In the genomic region with DNA sequence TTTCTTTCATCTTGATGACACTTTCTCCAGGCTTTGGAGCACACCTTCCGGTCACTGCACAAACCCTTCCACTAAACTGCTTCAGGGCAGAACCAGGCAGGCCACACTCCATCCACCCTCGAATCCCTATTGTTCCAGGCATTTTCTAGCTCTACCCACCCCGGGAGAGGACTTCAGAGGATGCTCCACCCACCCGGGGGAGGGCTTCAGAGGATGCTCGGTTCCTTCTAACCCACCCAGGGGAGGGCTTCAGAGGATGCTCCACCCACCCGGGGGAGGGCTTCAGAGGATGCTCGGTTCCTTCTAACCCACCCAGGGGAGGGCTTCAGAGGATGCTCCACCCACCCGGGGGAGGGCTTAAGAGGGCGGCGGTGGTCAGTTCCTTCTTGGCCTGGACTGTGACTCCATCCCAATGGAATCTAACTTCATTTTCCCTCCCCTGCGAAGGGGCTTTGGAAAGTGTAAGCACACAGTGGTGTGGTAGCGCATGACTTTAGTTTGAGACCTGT, we compare ENCODE assay signal across 8 mouse cellular contexts. TPM values are rescaled to one million over a fixed set of nuclear protein-coding genes. Genes with fewer than 3 reads are reported as not detected.
DNase-seq lines count a peak whose midpoint lies in the region; ATAC-seq lines count a peak whose summit lies in the region.
"Not testable (repeated sequence)": the region's sequence is repeated elsewhere in the genome, so short reads cannot be mapped to it uniquely, and the experiment has no call there.

No protein-coding gene starts in this region.

- 0 out of 2 replicates have a peak overlapping the region, but pooled peaks have one; percentile 8 for H3K4me3 ChIP-seq in embryonic facial prominence, embryonic 10.5 days
- not testable (repeated sequence) for H3K4me3 ChIP-seq in kidney, embryonic 14.5 days (ENCODE audit: low read length); liver, embryonic 13.5 days (replicated peaks); stomach, embryonic 15.5 days (replicated peaks)

- H3K9me3 ChIP-seq in embryonic facial prominence, embryonic 10.5 days; kidney, embryonic 14.5 days (ENCODE audit: control insufficient read depth, low read length); liver, embryonic 13.5 days (replicated peaks); stomach, embryonic 15.5 days: not testable (repeated sequence)

- H3K4me1 ChIP-seq in embryonic facial prominence, embryonic 10.5 days: peaks cover 23% of the 10 kb centered on the region
- not testable (repeated sequence) for H3K4me1 ChIP-seq in kidney, embryonic 14.5 days (ENCODE audit: control insufficient read depth, insufficient read depth, low read length); liver, embryonic 13.5 days (replicated peaks); stomach, embryonic 15.5 days

- not testable (repeated sequence) for H3K27me3 ChIP-seq in embryonic facial prominence, embryonic 10.5 days (replicated peaks; ENCODE audit: low read depth, poor library complexity, severe bottlenecking); kidney, embryonic 14.5 days (ENCODE audit: control insufficient read depth, insufficient read depth, low read length); liver, embryonic 13.5 days; stomach, embryonic 15.5 days (replicated peaks)

- H3K4me2 ChIP-seq in kidney, embryonic 14.5 days (replicated peaks; ENCODE audit: low read depth, low read length); liver, embryonic 13.5 days; stomach, embryonic 15.5 days: not testable (repeated sequence)

- not testable (repeated sequence) for H3K9ac ChIP-seq in kidney, embryonic 14.5 days (ENCODE audit: low read depth, low read length); liver, embryonic 13.5 days; stomach, embryonic 15.5 days

- ATAC-seq in kidney, embryonic 14.5 days (ENCODE audit: low FRiP score, low TSS enrichment): peak; percentile 89
- peak; percentile 65; the same call in 1 of the 2 replicates for ATAC-seq in liver, embryonic 13.5 days (ENCODE audit: low read depth)
- peak; percentile 80 for ATAC-seq in stomach, embryonic 15.5 days (ENCODE audit: insufficient read depth, low FRiP score, low read depth)

- H3K36me3 ChIP-seq in embryonic facial prominence, embryonic 10.5 days (replicated peaks): peaks cover 12% of the 10 kb centered on the region
- not testable (repeated sequence) for H3K36me3 ChIP-seq in kidney, embryonic 14.5 days (ENCODE audit: control insufficient read depth, insufficient read depth, low read length); liver, embryonic 13.5 days; stomach, embryonic 15.5 days

- DNase-seq in ES-CJ7 (ENCODE audit: low read depth, low spot score): peak; percentile 80
- peak; percentile 57 for DNase-seq in embryonic facial prominence, embryonic 10.5 days (ENCODE audit: low spot score)
- DNase-seq in gastrocnemius, postnatal 25 days: peak; percentile 16
- peak; percentile 57 for DNase-seq in heart, postnatal 4 days
- not testable (repeated sequence) for DNase-seq in liver, embryonic 13.5 days
- peak; percentile 53 for DNase-seq in mesoderm, embryonic 11.5 days (ENCODE audit: low read depth, low spot score)

- H3K27ac ChIP-seq in embryonic facial prominence, embryonic 10.5 days (replicated peaks): peak overlapping the region; percentile 48; the same call in 1 of the 2 replicates
- not testable (repeated sequence) for H3K27ac ChIP-seq in kidney, embryonic 14.5 days (ENCODE audit: low read depth, low read length); liver, embryonic 13.5 days; stomach, embryonic 15.5 days

- 10% methylated on average over 12 of the region's 12 CpGs for WGBS in embryonic facial prominence, embryonic 10.5 days
- WGBS in kidney, embryonic 14.5 days: 16% methylated on average over 12 of the region's 12 CpGs
- WGBS in liver, embryonic 13.5 days (ENCODE audit: insufficient replicate concordance): 27% methylated on average over 12 of the region's 12 CpGs
- 15% methylated on average over 12 of the region's 12 CpGs for WGBS in stomach, embryonic 15.5 days

RNA-seq across cellular contexts. Expression of a gene that starts 23.6 kb away (rescaled TPM):
- polyA plus RNA-seq in embryonic facial prominence, embryonic 10.5 days (2016; fragmentation: Nextera tagmentation; extraction: Ambion mirVana): 71.4 and 73.5 TPM in 2 replicates
- 10 to 100 TPM; 16.7 to 17.3 TPM for total RNA-seq in gastrocnemius, postnatal 25 days (2021)
- total RNA-seq in heart, postnatal 4 days (2021): 10 to 100 TPM; 72.7 to 73.3 TPM
- 44.1 and 60.4 TPM in 2 replicates for polyA plus RNA-seq in kidney, embryonic 14.5 days (2014; fragmentation: Nextera tagmentation; extraction: Ambion mirVana)
- polyA plus RNA-seq in liver, embryonic 13.5 days (2015; fragmentation: Nextera tagmentation; extraction: Ambion mirVana): 21.3 and 24.1 TPM in 2 replicates
- 53.1 and 55.8 TPM in 2 replicates for polyA plus RNA-seq in stomach, embryonic 15.5 days (2015; fragmentation: Nextera tagmentation; extraction: Ambion mirVana)

RNA-seq across cellular contexts. Expression of a gene that starts 36.2 kb away (rescaled TPM):
- 54.4 and 56.8 TPM in 2 replicates for polyA plus RNA-seq in embryonic facial prominence, embryonic 10.5 days (2016; fragmentation: Nextera tagmentation; extraction: Ambion mirVana)
- 10 to 100 TPM; 15.9 to 23.5 TPM for total RNA-seq in gastrocnemius, postnatal 25 days (2021)
- 10 to 100 TPM; 39.7 to 45.2 TPM for total RNA-seq in heart, postnatal 4 days (2021)
- polyA plus RNA-seq in kidney, embryonic 14.5 days (2014; fragmentation: Nextera tagmentation; extraction: Ambion mirVana): 32.8 and 48.1 TPM in 2 replicates
- polyA plus RNA-seq in liver, embryonic 13.5 days (2015; fragmentation: Nextera tagmentation; extraction: Ambion mirVana): 29.6 and 37.5 TPM in 2 replicates
- 44.9 and 45.8 TPM in 2 replicates for polyA plus RNA-seq in stomach, embryonic 15.5 days (2015; fragmentation: Nextera tagmentation; extraction: Ambion mirVana)
